Mouse (Mus musculus) common myeloid progenitor, adult 5-6 weeks (primary cell): ENCODE measurements at regions not wholly inside any gene's neighbourhood (a gene's known extent, or its start where the extent isn't known, plus 50 kb on each side); places are given as distances from the start of the nearest gene placed in this dataset.

ENCODE experiments used
- ATAC-seq: replicated peaks from 2 replicates; pipeline ENCODE4 v1.8.0; 2016; ENCODE audit warnings: low read depth, mild to moderate bottlenecking, moderate TSS enrichment, inconsistent platforms; ENCODE audit not compliant: poor library complexity, severe bottlenecking

DNA sequence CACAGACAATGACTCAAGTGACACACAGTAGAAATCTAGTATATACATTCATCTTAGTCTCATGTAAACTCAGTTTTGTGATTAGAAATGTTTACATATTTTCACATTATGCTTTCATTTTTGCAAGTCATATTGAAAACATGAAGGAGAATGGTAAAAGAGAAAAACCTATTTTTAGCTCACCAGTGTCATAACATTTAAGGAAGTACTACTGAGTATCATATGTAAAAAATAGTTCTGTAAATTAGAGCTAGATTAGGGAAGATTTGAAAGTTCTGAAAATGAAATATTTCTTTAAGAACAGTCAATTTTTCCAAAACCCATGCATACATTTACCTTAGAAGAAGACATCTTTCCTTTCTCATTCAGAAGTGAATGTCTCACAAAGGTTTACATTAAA is 312.0 kb upstream of the Klra1 start:
- 0 out of 2 replicates have a peak, but pooled peaks have one; percentile 36 for ATAC-seq
